Mouse (Mus musculus): ENCODE measurements at regions not wholly inside any gene's neighbourhood (a gene's known extent, or its start where the extent isn't known, plus 50 kb on each side); places are given as distances from the start of the nearest gene placed in this dataset.

DNA sequence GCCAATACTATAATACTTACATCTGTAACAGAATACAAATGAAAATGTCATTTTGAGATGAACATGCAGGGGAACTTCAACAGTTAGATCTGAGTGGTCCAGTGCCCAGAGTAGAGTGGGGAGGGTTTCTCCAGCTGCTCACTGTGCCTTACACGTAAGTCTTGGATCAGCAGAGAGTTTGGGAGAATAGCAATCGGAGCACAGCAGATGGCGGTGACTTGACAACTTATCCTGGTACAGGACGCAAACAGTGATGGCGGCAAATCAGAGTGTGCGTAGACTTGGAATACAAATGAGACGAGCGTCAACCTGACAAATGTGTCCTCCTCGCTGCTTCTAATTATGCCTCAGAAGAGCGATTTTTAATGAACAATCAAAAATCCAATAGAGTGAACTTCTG is 527.6 kb downstream of the Adgrl2 start:
- no peak for TF ChIP-seq CTCF (IDR thresholded peaks at IDR 0.05; ENCODE audit: low read depth)
- no peak for TF ChIP-seq EP300 (IDR thresholded peaks at IDR 0.05; ENCODE audit: low read depth)

Data from heart, postnatal 0 days (tissue).